Mouse (Mus musculus) hindbrain, embryonic 14.5 days (tissue): ENCODE data around the gene Tln2. TPM values are rescaled to one million over a fixed set of nuclear protein-coding genes. Genes with fewer than 3 reads are reported as not detected.

Source experiments
- ATAC-seq: fragments of 200-750 bp; cut with Nextera tagmentation; 2 replicates; pipeline ENCODE4 v1.8.0; 2017; ENCODE audit warnings: moderate number of reproducible peaks, mild to moderate bottlenecking, moderate TSS enrichment, moderate library complexity; ENCODE audit not compliant: low FRiP score
- DNase-seq: peaks from one replicate; pipeline ENCODE4 v3.0.0-alpha.2; 2015; ENCODE audit warnings: low spot score
- H3K27ac ChIP-seq: fragments of 300-500 bp; sonication (generic); 2 replicates; pipeline ENCODE4 v1.5.1; 2014; ENCODE audit warnings: mild to moderate bottlenecking, moderate library complexity
- H3K27me3 ChIP-seq: fragments of 300-500 bp; sonication (generic); 2 replicates; pipeline ENCODE4 v1.6.1; 2014; ENCODE audit warnings: mild to moderate bottlenecking, low read length, mixed read lengths; ENCODE audit not compliant: control insufficient read depth, insufficient read depth
- H3K36me3 ChIP-seq: fragments of 300-500 bp; sonication (generic); replicated peaks from 2 replicates; pipeline ENCODE4 v1.6.1; 2014; ENCODE audit not compliant: control insufficient read depth, insufficient read depth
- H3K4me1 ChIP-seq: fragments of 300-500 bp; sonication (generic); replicated peaks from 2 replicates; pipeline ENCODE4 v1.6.1; 2014; ENCODE audit warnings: antibody characterized with exemption, low read length, mixed read lengths; ENCODE audit not compliant: control insufficient read depth, insufficient read depth
- H3K4me2 ChIP-seq: fragments of 300-500 bp; sonication (generic); replicated peaks from 2 replicates; pipeline ENCODE4 v1.6.1; 2014; ENCODE audit warnings: mild to moderate bottlenecking, moderate library complexity
- H3K4me3 ChIP-seq: fragments of 300-500 bp; sonication (generic); replicated peaks from 2 replicates; pipeline ENCODE4 v1.5.1; 2014; ENCODE audit warnings: mild to moderate bottlenecking, low read length
- H3K9ac ChIP-seq: fragments of 300-500 bp; sonication (generic); 2 replicates; pipeline ENCODE4 v1.6.1; 2014
- H3K9me3 ChIP-seq: fragments of 300-500 bp; sonication (generic); 2 replicates; pipeline ENCODE4 v1.6.1; 2016; ENCODE audit warnings: low read length; ENCODE audit not compliant: control insufficient read depth
- WGBS: fragments of 180-500 bp; shearing (Covaris S2); extraction: QIAGEN DNeasy Blood & Tissue Kit; methylation state at CpG from one replicate; pipeline ENCODE4 v1.1.7; 2014; 5-methylcytosine and 5-hydroxymethylcytosine counted together
- polyA plus RNA-seq: library from polyadenylated mRNA; unstranded; fragments of >200 nt; fragmentation: Nextera tagmentation; extraction: Ambion mirVana; gene quantifications from 2 replicates; pipeline ENCODE4 v1.2.1, GENCODE M21; 2014

Gene Tln2
- polyA plus RNA-seq, 1 experiment from 2014 or later = 41.5 TPM

GRCm38 (mm10) chr9:67592726-67593125, 33.2 kb upstream of the Tln2 start:
- no peaks in the 10 kb centered on the region for H3K9me3 ChIP-seq
- no peak overlapping the region for H3K9ac ChIP-seq
- DNase-seq (no peak), ATAC-seq (no peak)
- H3K27ac ChIP-seq = no peak overlapping the region
- no peaks in the 10 kb centered on the region for H3K36me3 ChIP-seq
- 94% methylated on average over 5 of the region's 5 CpGs for WGBS
- H3K4me1 ChIP-seq = no peaks in the 10 kb centered on the region
- H3K4me2 ChIP-seq = no peak overlapping the region
- no peak overlapping the region for H3K4me3 ChIP-seq
- no peaks in the 10 kb centered on the region for H3K27me3 ChIP-seq

GRCm38 (mm10) chr9:67587111-67587510, 27.6 kb upstream of the Tln2 start:
- Histone ChIP-seq H3K36me3 (no peaks in the 10 kb centered on the region), H3K4me3 (no peak overlapping the region), H3K4me1 (no peaks in the 10 kb centered on the region), H3K9me3 (no peaks in the 10 kb centered on the region), H3K4me2 (no peak overlapping the region), H3K27ac (no peak overlapping the region), H3K9ac (no peak overlapping the region), H3K27me3 (no peaks in the 10 kb centered on the region)
- ATAC-seq (no peak), DNase-seq (no peak)
- WGBS = 85% methylated on average over 3 of the region's 3 CpGs

GRCm38 (mm10) chr9:67586489-67586888, 27.0 kb upstream of the Tln2 start:
- DNase-seq (no peak), ATAC-seq (no peak)
- no peak overlapping the region for H3K9ac ChIP-seq
- H3K4me1 ChIP-seq = no peaks in the 10 kb centered on the region
- WGBS = 83% methylated on average over 1 of the region's 1 CpGs
- H3K9me3 ChIP-seq = no peaks in the 10 kb centered on the region
- no peak overlapping the region for H3K4me2 ChIP-seq
- H3K36me3 ChIP-seq = no peaks in the 10 kb centered on the region
- H3K27me3 ChIP-seq = no peaks in the 10 kb centered on the region
- no peak overlapping the region for H3K27ac ChIP-seq
- H3K4me3 ChIP-seq = no peak overlapping the region

- no peaks in the 10 kb centered on the region for H3K36me3 ChIP-seq
- H3K4me1 ChIP-seq = no peaks in the 10 kb centered on the region
- H3K4me2 ChIP-seq = no peak overlapping the region
- H3K4me3 ChIP-seq = no peak overlapping the region
- ATAC-seq = no peak
- no peak overlapping the region for H3K27ac ChIP-seq
- no peaks in the 10 kb centered on the region for H3K27me3 ChIP-seq
- WGBS = 88% methylated on average over 10 of the region's 10 CpGs
- DNase-seq = no peak
- no peaks in the 10 kb centered on the region for H3K9me3 ChIP-seq
- no peak overlapping the region for H3K9ac ChIP-seq
Observed at GRCm38 (mm10) chr9:67584871-67585270, 25.4 kb upstream of the Tln2 start.

GRCm38 (mm10) chr9:67581581-67582280, 22.2 kb upstream of the Tln2 start:
- H3K4me2 ChIP-seq = no peak overlapping the region
- no peak for DNase-seq
- no peaks in the 10 kb centered on the region for H3K36me3 ChIP-seq
- no peaks in the 10 kb centered on the region for H3K27me3 ChIP-seq
- H3K9ac ChIP-seq = no peak overlapping the region
- no peak overlapping the region for H3K27ac ChIP-seq
- ATAC-seq = no peak
- 82% methylated on average over 10 of the region's 10 CpGs for WGBS
- H3K9me3 ChIP-seq = no peaks in the 10 kb centered on the region
- no peaks in the 10 kb centered on the region for H3K4me1 ChIP-seq
- H3K4me3 ChIP-seq = no peak overlapping the region

- 74% methylated on average over 1 of the region's 1 CpGs for WGBS
- no peaks in the 10 kb centered on the region for H3K27me3 ChIP-seq
- no peak overlapping the region for H3K27ac ChIP-seq
- ATAC-seq = no peak
- 0 out of 2 replicates have a peak, but pooled peaks cover 2% of the 10 kb centered on the region for H3K4me1 ChIP-seq
- H3K36me3 ChIP-seq = no peaks in the 10 kb centered on the region
- H3K9ac ChIP-seq = no peak overlapping the region
- DNase-seq = no peak
- no peaks in the 10 kb centered on the region for H3K9me3 ChIP-seq
- no peak overlapping the region for H3K4me2 ChIP-seq
- H3K4me3 ChIP-seq = no peak overlapping the region
Observed at GRCm38 (mm10) chr9:67579541-67579940, 20.0 kb upstream of the Tln2 start.

GRCm38 (mm10) chr9:67574721-67575248, 15.3 kb upstream of the Tln2 start:
- H3K4me1 ChIP-seq = peaks cover 24% of the 10 kb centered on the region
- no peaks in the 10 kb centered on the region for H3K36me3 ChIP-seq
- 73% methylated on average over 7 of the region's 7 CpGs for WGBS
- no peak overlapping the region for H3K4me2 ChIP-seq
- no peaks in the 10 kb centered on the region for H3K27me3 ChIP-seq
- no peak overlapping the region for H3K4me3 ChIP-seq
- no peak overlapping the region for H3K9ac ChIP-seq
- ATAC-seq (no peak), DNase-seq (no peak)
- H3K9me3 ChIP-seq = no peaks in the 10 kb centered on the region
- H3K27ac ChIP-seq = no peak overlapping the region

- ATAC-seq = 0 out of 2 replicates have a peak, but pooled peaks have one; percentile 24
- H3K9ac ChIP-seq = no peak overlapping the region
- WGBS = 43% methylated on average over 3 of the region's 3 CpGs
Observed at GRCm38 (mm10) chr9:67573683-67573979, 14.1 kb upstream of the Tln2 start.

GRCm38 (mm10) chr9:67572790-67573682, 13.5 kb upstream of the Tln2 start:
- peak; percentile 53; the same call in 1 of the 2 replicates for ATAC-seq
- no peaks in the 10 kb centered on the region for H3K27me3 ChIP-seq
- H3K4me2 ChIP-seq = peak overlapping the region; percentile 20
- peak overlapping the region; percentile 15; the same call in 1 of the 2 replicates for H3K27ac ChIP-seq
- H3K9ac ChIP-seq = no peak overlapping the region
- H3K36me3 ChIP-seq = no peaks in the 10 kb centered on the region
- peaks cover 24% of the 10 kb centered on the region for H3K4me1 ChIP-seq
- H3K4me3 ChIP-seq = no peak overlapping the region
- DNase-seq = peak; percentile 55
- no peaks in the 10 kb centered on the region for H3K9me3 ChIP-seq
- 19% methylated on average over 10 of the region's 10 CpGs for WGBS

More at GRCm38 (mm10) chr9:67573683-67573979, 14.1 kb upstream of the Tln2 start:
- DNase-seq = no peak
- peak overlapping the region; percentile 20 for H3K4me2 ChIP-seq
- H3K27me3 ChIP-seq = no peaks in the 10 kb centered on the region
- no peaks in the 10 kb centered on the region for H3K36me3 ChIP-seq
- H3K4me1 ChIP-seq = peaks cover 24% of the 10 kb centered on the region
- H3K4me3 ChIP-seq = no peak overlapping the region
- peak overlapping the region; percentile 15; the same call in 1 of the 2 replicates for H3K27ac ChIP-seq
- H3K9me3 ChIP-seq = no peaks in the 10 kb centered on the region
